Mouse (Mus musculus): Measurements from ENCODE around the gene Hal. TPM values are rescaled to one million over a fixed set of nuclear protein-coding genes. Genes with fewer than 3 reads are reported as not detected.
A peak's percentile ranks its signal among the peaks of the same experiment; 100 is the strongest.

Hal gene
- total and polyA plus RNA-seq, 3 experiments = 0.76 TPM; not detected in 2

DNA sequence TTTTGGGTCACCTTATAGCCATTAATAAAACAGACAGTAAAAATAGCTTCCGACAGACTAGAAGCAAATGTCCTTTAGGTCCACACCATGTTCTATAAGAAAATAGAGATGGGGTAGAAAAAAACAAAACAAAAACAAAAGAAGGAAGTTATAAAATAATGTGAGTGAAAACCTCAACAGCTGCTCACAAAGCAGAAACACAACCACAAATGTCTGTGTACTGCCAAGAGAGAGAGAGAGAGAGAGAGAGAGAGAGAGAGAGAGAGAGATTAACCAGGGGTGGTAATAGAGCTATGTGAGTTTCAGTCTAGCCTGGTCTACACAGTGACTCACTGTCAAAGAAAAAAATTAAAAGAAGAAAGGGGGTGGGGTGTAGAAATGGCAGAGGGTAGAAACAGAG, 53.0 kb downstream of the Hal start:
- peak overlapping the region; percentile 85; the same call in 1 of the 2 replicates for H3K9ac ChIP-seq (ENCODE audit: insufficient read depth, low read depth)
- H3K4me1 ChIP-seq (ENCODE audit: control insufficient read depth in 1 of 2, insufficient read depth in 2 of 2) = peaks cover under 1 to 48% of the 10 kb centered on the region in 2 experiments
- TF ChIP-seq EP300 (IDR thresholded peaks at IDR 0.05; ENCODE audit: low read length) (0 out of 2 replicates have a peak, but pooled peaks have one; percentile 37), PAX5 (IDR thresholded peaks at IDR 0.05; ENCODE audit: low read length) (no peak), POLR2AphosphoS2 (IDR thresholded peaks at IDR 0.05; ENCODE audit: low read depth, low read length) (no peak), SMC3 (IDR thresholded peaks at IDR 0.05; ENCODE audit: low read depth, low read length) (no peak), ETS1 (conservative IDR thresholded peaks at IDR 0.05; ENCODE audit: low read depth, low read length) (0 out of 2 replicates have a peak, but pooled peaks have one; percentile 36), JUND (conservative IDR thresholded peaks at IDR 0.05; ENCODE audit: low read depth, low read length) (peak; percentile 72), USF2 (conservative IDR thresholded peaks at IDR 0.05; ENCODE audit: low read depth, low read length) (no peak), TBP (conservative IDR thresholded peaks at IDR 0.05; ENCODE audit: low read depth, low read length) (no peak), ZNF384 (IDR thresholded peaks at IDR 0.05; ENCODE audit: low read depth, low read length) (peak; percentile 73), CHD2 (IDR thresholded peaks at IDR 0.05; ENCODE audit: low read length) (no peak), RAD21 (IDR thresholded peaks at IDR 0.05; ENCODE audit: low read depth, low read length) (no peak), KAT2A (IDR thresholded peaks at IDR 0.05; ENCODE audit: insufficient replicate concordance, low read length) (no peak), MAZ (IDR thresholded peaks at IDR 0.05; ENCODE audit: low read depth, low read length) (0 out of 2 replicates have a peak, but pooled peaks have one; percentile 42), NRF1 (IDR thresholded peaks at IDR 0.05; ENCODE audit: low read depth, low read length) (no peak), RCOR1 (conservative IDR thresholded peaks at IDR 0.05; ENCODE audit: low read depth, low read length) (no peak), CTCF (conservative IDR thresholded peaks at IDR 0.05 in 1 of 2, IDR thresholded peaks at IDR 0.05 in 1 of 2; ENCODE audit: low read depth in 2 of 2, low read length in 2 of 2) (no peak), BHLHE40 (IDR thresholded peaks at IDR 0.05; ENCODE audit: low read depth, low read length) (peak; percentile 31; the same call in 1 of the 2 replicates), POLR2A (IDR thresholded peaks at IDR 0.05; ENCODE audit: low read depth, low read length) (no peak)
- H3K36me3 ChIP-seq (replicated peaks in 1 of 2; ENCODE audit: control insufficient read depth in 1 of 2, insufficient read depth in 1 of 2, low read length in 1 of 2) = no peaks in the 10 kb centered on the region
- H3K4me2 ChIP-seq (ENCODE audit: insufficient read depth, low read depth, poor library complexity, severe bottlenecking) = no peak overlapping the region
- DNase-seq (ENCODE audit: extremely low read depth) = no peak
- H3K27me3 ChIP-seq (replicated peaks) = no peaks in the 10 kb centered on the region
- H3K9me3 ChIP-seq (replicated peaks; ENCODE audit: low read length) = no peaks in the 10 kb centered on the region
- dilution Hi-C loops (cut with MboI; ENCODE audit: extremely low pct_ligation_motif_present, extremely low pct_unique_long_range_greater_than_20kb, low sequenced_read_pairs) = no loop called here
- H3K4me3 ChIP-seq (replicated peaks in 1 of 3; ENCODE audit: low read depth in 2 of 3, low read length in 2 of 3, poor library complexity in 1 of 3) = no peak overlapping the region
- peak overlapping the region; percentile 99; the same call in 1 of the 2 replicates for H3K27ac ChIP-seq (ENCODE audit: insufficient read depth, low read depth)
- in situ Hi-C loops (cut with MboI; ENCODE audit: low pct_ligation_motif_present, low pct_unique_long_range_greater_than_20kb, low sequenced_read_pairs) = loop anchor here (5.0 kb wide), 1 partner anchor 36 kb away; no protein-coding TSS in a partner anchor
- H3K79me2 ChIP-seq (replicated peaks; ENCODE audit: control insufficient read depth, extremely low read depth, insufficient read depth, poor library complexity, severe bottlenecking) = no peaks in the 10 kb centered on the region

DNA sequence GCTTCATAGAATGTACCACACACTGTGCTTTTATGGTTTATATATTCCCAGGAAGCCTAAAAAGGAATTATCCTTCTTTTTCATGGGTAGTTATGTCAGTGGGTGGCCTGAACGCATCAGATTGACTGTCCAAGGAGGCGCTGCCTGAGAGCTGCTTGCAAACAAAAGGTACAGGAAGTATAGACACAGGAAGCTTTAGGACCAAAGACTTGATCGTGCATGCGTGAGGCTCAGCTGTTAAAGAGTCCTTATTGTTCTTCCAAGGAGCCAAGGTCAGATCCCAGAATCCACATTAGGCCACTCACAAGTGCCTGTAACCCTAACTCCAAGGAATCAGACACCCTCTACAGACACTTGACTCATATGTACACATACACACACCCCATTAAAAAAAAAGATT, 53.8 kb downstream of the Hal start:
- dilution Hi-C loops (cut with MboI; ENCODE audit: extremely low pct_ligation_motif_present, extremely low pct_unique_long_range_greater_than_20kb, low sequenced_read_pairs) (no loop called here), in situ Hi-C loops (cut with MboI; ENCODE audit: low pct_ligation_motif_present, low pct_unique_long_range_greater_than_20kb, low sequenced_read_pairs) (loop anchor here (5.0 kb wide), 1 partner anchor 35 kb away; no protein-coding TSS in a partner anchor)
- H3K79me2 ChIP-seq (replicated peaks; ENCODE audit: control insufficient read depth, extremely low read depth, insufficient read depth, poor library complexity, severe bottlenecking) = no peaks in the 10 kb centered on the region
- H3K4me3 ChIP-seq (replicated peaks in 1 of 3; ENCODE audit: low read depth in 2 of 3, low read length in 2 of 3, poor library complexity in 1 of 3) = no peak overlapping the region
- no peaks in the 10 kb centered on the region for H3K27me3 ChIP-seq (replicated peaks)
- no peaks in the 10 kb centered on the region for H3K36me3 ChIP-seq (replicated peaks in 1 of 2; ENCODE audit: control insufficient read depth in 1 of 2, insufficient read depth in 1 of 2, low read length in 1 of 2)
- no peak overlapping the region for H3K4me2 ChIP-seq (ENCODE audit: insufficient read depth, low read depth, poor library complexity, severe bottlenecking)
- H3K9ac ChIP-seq (ENCODE audit: insufficient read depth, low read depth) = no peak overlapping the region
- peaks cover 9 to 56% of the 10 kb centered on the region in 2 experiments for H3K4me1 ChIP-seq (ENCODE audit: control insufficient read depth in 1 of 2, insufficient read depth in 2 of 2)
- H3K9me3 ChIP-seq (replicated peaks; ENCODE audit: low read length) = no peaks in the 10 kb centered on the region
- TF ChIP-seq POLR2AphosphoS2 (IDR thresholded peaks at IDR 0.05; ENCODE audit: low read depth, low read length) (no peak), MAFK (IDR thresholded peaks at IDR 0.05; ENCODE audit: insufficient replicate concordance, low read length) (no peak), USF1 (IDR thresholded peaks at IDR 0.05; ENCODE audit: low read depth, low read length) (no peak), RCOR1 (conservative IDR thresholded peaks at IDR 0.05; ENCODE audit: low read depth, low read length) (no peak), NELFE (IDR thresholded peaks at IDR 0.05; ENCODE audit: low read depth, low read length) (no peak), JUN (IDR thresholded peaks at IDR 0.05; ENCODE audit: insufficient read depth, low read depth, low read length) (no peak), SIN3A (IDR thresholded peaks at IDR 0.05; ENCODE audit: low read length) (no peak), ZKSCAN1 (IDR thresholded peaks at IDR 0.05; ENCODE audit: borderline replicate concordance, low read depth, low read length) (no peak), POLR2A (IDR thresholded peaks at IDR 0.05; ENCODE audit: low read depth, low read length) (no peak), NRF1 (IDR thresholded peaks at IDR 0.05; ENCODE audit: low read depth, low read length) (no peak), JUND (conservative IDR thresholded peaks at IDR 0.05; ENCODE audit: low read depth, low read length) (no peak)
- no peak for DNase-seq (ENCODE audit: extremely low read depth)
- H3K27ac ChIP-seq (ENCODE audit: insufficient read depth, low read depth) = peak overlapping the region; percentile 16; the same call in 1 of the 2 replicates

All from CH12.LX (cell line).